Mouse (Mus musculus): Measurements from ENCODE around the gene Tm9sf1. TPM values are rescaled to one million over a fixed set of nuclear protein-coding genes. Genes with fewer than 3 reads are reported as not detected.
A peak's percentile ranks its signal among the peaks of the same experiment; 100 is the strongest.

Gene Tm9sf1
- 10 to 100 TPM; 42.2 to 49.7 TPM for total RNA-seq (2021)

- DNase-seq (ENCODE audit: extremely low spot score in 1 of 2, low spot score in 1 of 2) = peak; percentile 78 to 96
Measured at GRCm38 (mm10) chr14:55643060-55643907, at the start of gene Tm9sf1. Gene Tm9sf1 (minus strand): TSS chr14:55643806.

GRCm38 (mm10) chr14:55689433-55689832, 45.8 kb upstream of the Tm9sf1 start:
- DNase-seq (ENCODE audit: extremely low spot score in 1 of 2, low spot score in 1 of 2) = no peak

- no peak for DNase-seq (ENCODE audit: extremely low spot score in 1 of 2, low spot score in 1 of 2)
Measured at GRCm38 (mm10) chr14:55682118-55682493, 38.5 kb upstream of the Tm9sf1 start.

DNA sequence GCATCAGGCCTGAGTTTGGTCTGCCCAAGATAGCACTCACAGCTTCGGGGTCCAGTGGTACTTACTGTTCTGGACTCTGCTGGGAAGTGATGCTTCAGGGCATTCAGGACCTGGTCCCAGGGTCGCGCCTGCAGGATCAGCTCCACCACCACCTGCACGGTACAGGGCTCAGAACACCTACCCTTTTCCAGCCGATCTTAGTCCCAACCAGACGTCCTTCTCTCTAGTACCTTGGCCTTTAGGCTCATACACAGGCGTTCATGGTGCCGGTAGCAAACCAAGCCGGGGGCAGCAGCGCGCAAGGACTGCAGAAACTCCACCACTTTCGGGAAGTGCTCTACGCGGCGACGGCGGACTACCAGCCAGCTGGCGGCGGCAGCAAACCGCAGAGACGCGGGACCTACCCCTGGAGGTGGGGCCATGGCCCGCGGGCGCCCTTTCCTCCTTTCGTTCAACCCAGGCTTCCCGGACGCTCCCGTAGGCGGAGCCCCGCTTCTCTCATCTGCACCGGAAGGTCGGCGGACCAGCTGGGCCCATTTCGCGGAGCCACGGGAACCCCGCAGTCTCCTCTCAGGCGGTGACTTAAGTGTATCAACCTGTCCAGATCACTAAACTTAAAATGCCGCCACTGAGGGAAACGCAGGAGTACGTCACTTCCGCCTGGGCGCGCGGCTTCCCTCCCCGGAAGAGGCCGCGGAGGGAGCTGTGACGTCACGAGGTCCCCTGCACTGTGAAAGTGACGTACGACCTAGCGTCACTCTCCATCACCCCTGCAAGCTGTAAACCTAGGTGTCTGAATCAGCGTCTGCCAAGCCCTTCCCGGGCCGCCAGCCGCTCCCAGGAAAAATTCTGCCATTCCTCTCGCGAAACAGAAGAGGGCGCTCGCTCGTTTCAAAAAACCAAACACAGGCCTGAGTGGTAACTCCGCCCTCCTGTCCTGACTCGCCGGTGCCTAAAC, 37.8 kb upstream of the Tm9sf1 start, which contains the start of gene Tinf2:
Gene Tinf2 (minus strand): TSS at position 661 of the 958 bp plus-strand sequence.
- peak; percentile 91 to 92 for DNase-seq (ENCODE audit: extremely low spot score in 1 of 2, low spot score in 1 of 2)

- DNase-seq (ENCODE audit: extremely low spot score in 1 of 2, low spot score in 1 of 2) = no peak
Measured at GRCm38 (mm10) chr14:55677615-55678014, 34.0 kb upstream of the Tm9sf1 start.

DNA sequence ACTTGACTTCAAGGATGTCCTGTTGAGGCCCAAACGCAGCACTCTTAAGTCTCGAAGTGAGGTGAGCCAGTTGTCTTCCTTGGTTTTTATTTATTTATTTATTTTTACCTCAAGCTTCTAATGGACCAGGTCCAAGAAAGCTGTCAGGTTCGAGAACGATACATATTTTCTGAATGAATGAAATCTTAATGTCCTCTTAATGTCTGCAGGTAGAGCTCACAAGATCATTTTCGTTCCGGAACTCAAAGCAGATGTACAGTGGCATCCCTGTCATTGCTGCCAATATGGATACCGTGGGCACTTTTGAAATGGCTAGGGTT, 29.1 kb upstream of the Tm9sf1 start:
- DNase-seq (ENCODE audit: extremely low spot score in 1 of 2, low spot score in 1 of 2) = no peak

GRCm38 (mm10) chr14:55671833-55672740, 28.5 kb upstream of the Tm9sf1 start, which contains the start of the genes Gmpr2 and Nedd8:
Gene Gmpr2 (plus strand): TSS chr14:55671941.
Gene Nedd8 (minus strand): TSS chr14:55672124.
- DNase-seq (ENCODE audit: extremely low spot score in 1 of 2, low spot score in 1 of 2) = peak; percentile 70 to 90

- no peak for DNase-seq (ENCODE audit: extremely low spot score in 1 of 2, low spot score in 1 of 2)
Measured at GRCm38 (mm10) chr14:55671486-55671832, 27.9 kb upstream of the Tm9sf1 start.

GRCm38 (mm10) chr14:55660636-55661035, 17.0 kb upstream of the Tm9sf1 start:
- DNase-seq (ENCODE audit: extremely low spot score in 1 of 2, low spot score in 1 of 2) = no peak

- peak; percentile 67 to 68 for DNase-seq (ENCODE audit: extremely low spot score in 1 of 2, low spot score in 1 of 2)
Measured at GRCm38 (mm10) chr14:55659960-55660573, 16.5 kb upstream of the Tm9sf1 start, which contains the start of gene Mdp1. Gene Mdp1 (minus strand): TSS chr14:55660508.

DNA sequence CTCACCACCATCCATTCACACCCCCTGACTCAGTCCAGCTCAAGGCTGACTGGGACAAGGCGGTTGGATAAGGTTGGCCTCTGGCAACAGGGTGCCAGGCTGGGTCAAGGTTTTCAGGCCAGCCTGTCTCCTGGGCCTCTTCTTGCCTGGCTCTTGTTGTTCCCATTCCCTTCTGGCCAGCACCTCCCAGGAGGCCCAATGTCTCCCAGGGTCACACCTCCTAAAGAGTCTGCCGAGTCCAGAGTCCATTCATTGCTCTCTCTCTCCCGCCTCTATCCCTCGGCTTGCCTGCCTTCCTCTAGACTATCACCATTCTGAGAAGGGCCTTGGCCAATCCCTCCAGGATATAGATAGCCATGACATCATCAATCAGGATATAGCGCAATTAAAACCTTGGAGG, 14.4 kb upstream of the Tm9sf1 start:
- DNase-seq (ENCODE audit: extremely low spot score in 1 of 2, low spot score in 1 of 2) = no peak

- DNase-seq (ENCODE audit: extremely low spot score in 1 of 2, low spot score in 1 of 2) = no peak
Measured at GRCm38 (mm10) chr14:55656935-55657334, 13.3 kb upstream of the Tm9sf1 start.

- no peak for DNase-seq (ENCODE audit: extremely low spot score in 1 of 2, low spot score in 1 of 2)
Measured at GRCm38 (mm10) chr14:55651528-55651927, 7.9 kb upstream of the Tm9sf1 start.

DNA sequence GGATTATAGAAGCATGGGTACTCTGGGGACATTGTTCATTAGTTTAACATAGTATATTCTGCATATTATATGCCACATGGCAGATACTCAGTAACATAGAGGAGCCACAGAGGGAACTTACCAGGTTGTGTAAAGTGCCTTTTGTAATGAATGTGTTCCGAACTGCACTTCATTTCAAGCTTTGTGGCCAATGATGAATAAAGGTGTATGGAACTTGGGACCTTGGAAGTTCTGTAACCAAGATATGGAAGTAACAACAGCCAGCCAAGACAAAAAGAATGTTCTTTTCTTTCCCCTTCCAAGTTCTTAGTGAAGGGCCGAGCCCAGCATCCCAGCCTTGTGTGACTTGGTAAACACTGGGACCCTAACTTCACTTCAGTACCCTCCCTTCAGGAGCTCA, 6.3 kb upstream of the Tm9sf1 start, which contains the start of gene Tssk4:
Gene Tssk4 (plus strand): TSS at position 301 of the 400 bp plus-strand sequence.
- no peak for DNase-seq (ENCODE audit: extremely low spot score in 1 of 2, low spot score in 1 of 2)

DNA sequence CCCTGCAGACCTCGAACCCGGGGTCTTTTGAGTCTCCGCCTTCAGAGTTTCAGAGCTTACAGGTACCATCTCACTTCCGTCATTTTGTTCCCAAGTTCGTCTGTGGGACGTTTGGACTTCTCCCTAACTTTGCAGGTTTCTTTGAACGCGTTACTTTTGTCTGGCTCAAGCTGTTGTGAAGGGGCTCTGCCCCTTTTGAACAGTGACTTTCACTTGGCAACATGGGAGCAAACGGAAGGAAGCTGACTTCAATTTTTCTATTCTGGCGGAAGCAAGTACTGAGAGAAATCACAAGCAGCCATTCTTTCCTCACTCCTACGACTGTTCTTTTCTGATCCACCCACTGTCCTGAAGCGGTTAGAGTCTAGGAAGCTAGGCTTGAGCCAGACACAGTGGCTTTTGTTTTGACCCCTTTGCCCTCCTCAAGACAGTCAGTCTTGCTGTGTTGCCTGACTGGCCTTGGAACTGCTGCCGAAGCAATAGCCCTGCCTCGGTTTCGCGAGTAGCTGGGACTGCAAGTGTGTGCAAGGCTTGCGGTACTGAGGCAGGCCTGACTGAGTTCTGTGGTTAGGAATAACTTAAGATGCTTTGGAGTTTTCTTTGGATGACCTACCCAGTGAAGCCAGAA, 769 bp upstream of the Tm9sf1 start:
- no peak for DNase-seq (ENCODE audit: extremely low spot score in 1 of 2, low spot score in 1 of 2)

GRCm38 (mm10) chr14:55642679-55643059, 937 bp downstream of the Tm9sf1 start:
- no peak for DNase-seq (ENCODE audit: extremely low spot score in 1 of 2, low spot score in 1 of 2)

- no peak for DNase-seq (ENCODE audit: extremely low spot score in 1 of 2, low spot score in 1 of 2)
Measured at GRCm38 (mm10) chr14:55641291-55641690, 2.3 kb downstream of the Tm9sf1 start.

GRCm38 (mm10) chr14:55640816-55641215, 2.8 kb downstream of the Tm9sf1 start:
- no peak for DNase-seq (ENCODE audit: extremely low spot score in 1 of 2, low spot score in 1 of 2)

- no peak for DNase-seq (ENCODE audit: extremely low spot score in 1 of 2, low spot score in 1 of 2)
Measured at GRCm38 (mm10) chr14:55637795-55638194, 5.8 kb downstream of the Tm9sf1 start, which contains the start of gene Gm49378. Gene Gm49378 (minus strand): TSS chr14:55637895.

Measured in layer of hippocampus, postnatal 25 days (tissue).